Mouse (Mus musculus): ENCODE data around the gene Ndufv3. TPM values are rescaled to one million over a fixed set of nuclear protein-coding genes. Genes with fewer than 3 reads are reported as not detected.
"Not testable (repeated sequence)": the region's sequence is repeated elsewhere in the genome, so short reads cannot be mapped to it uniquely, and the experiment has no call there.

The Ndufv3 gene
- polyA plus RNA-seq, 2 experiments from 2014 or later = 248 to 290 TPM

GRCm38 (mm10) chr17:31512593-31512992 is 7.3 kb upstream of the Ndufv3 start:
- ATAC-seq = peak; percentile 9

GRCm38 (mm10) chr17:31514696-31515095 is 5.2 kb upstream of the Ndufv3 start:
- ATAC-seq = no peak

GRCm38 (mm10) chr17:31519344-31519945 is 470 bp upstream of the Ndufv3 start:
- no peak for ATAC-seq

- no peak for ATAC-seq
Measured at GRCm38 (mm10) chr17:31520895-31521294, 980 bp downstream of the Ndufv3 start.

GRCm38 (mm10) chr17:31521948-31522347 is 2.0 kb downstream of the Ndufv3 start:
- no peak for ATAC-seq

- no peak for ATAC-seq
Measured at GRCm38 (mm10) chr17:31525114-31525513, 5.2 kb downstream of the Ndufv3 start.

GRCm38 (mm10) chr17:31525816-31526215 is 5.9 kb downstream of the Ndufv3 start:
- ATAC-seq = no peak

- ATAC-seq = no peak
Measured at GRCm38 (mm10) chr17:31529314-31529713, 9.4 kb downstream of the Ndufv3 start.

- ATAC-seq = no peak
Measured at GRCm38 (mm10) chr17:31531441-31532158, 11.7 kb downstream of the Ndufv3 start.

- ATAC-seq = not testable (repeated sequence)
Measured at GRCm38 (mm10) chr17:31532331-31532730, 12.4 kb downstream of the Ndufv3 start.

- ATAC-seq = no peak
Measured at GRCm38 (mm10) chr17:31535358-31535757, 15.4 kb downstream of the Ndufv3 start.

- no peak for ATAC-seq
Measured at GRCm38 (mm10) chr17:31535871-31536629, 16.1 kb downstream of the Ndufv3 start.

GRCm38 (mm10) chr17:31540101-31540500 is 20.2 kb downstream of the Ndufv3 start:
- ATAC-seq = no peak

- ATAC-seq = no peak
Measured at GRCm38 (mm10) chr17:31540809-31541459, 21.0 kb downstream of the Ndufv3 start.

- no peak for ATAC-seq
Measured at GRCm38 (mm10) chr17:31541460-31541831, 21.5 kb downstream of the Ndufv3 start.

GRCm38 (mm10) chr17:31543574-31543973 is 23.7 kb downstream of the Ndufv3 start:
- ATAC-seq = no peak

- no peak for ATAC-seq
Measured at GRCm38 (mm10) chr17:31546444-31547196, 26.7 kb downstream of the Ndufv3 start.

GRCm38 (mm10) chr17:31547974-31548373 is 28.1 kb downstream of the Ndufv3 start:
- no peak for ATAC-seq

- ATAC-seq = no peak
Measured at GRCm38 (mm10) chr17:31549389-31549788, 29.5 kb downstream of the Ndufv3 start.

GRCm38 (mm10) chr17:31552601-31553000 is 32.7 kb downstream of the Ndufv3 start:
- not testable (repeated sequence) for ATAC-seq

GRCm38 (mm10) chr17:31556253-31556652 is 36.3 kb downstream of the Ndufv3 start:
- ATAC-seq = no peak

Measured in activated CD4-positive, CD25-positive, alpha-beta regulatory T cell, adult 4 months (primary cell).